Mouse (Mus musculus) CH12.LX (cell line): ENCODE results near the gene 4933416C03Rik.

Experiments used
- CTCF ChIP-seq, 2 experiments: IDR thresholded peaks in 1 of 2; conservative IDR thresholded peaks in 1 of 2; 2 replicates each; pipeline ENCODE4 v1.5.1; 2011 to 2012; ENCODE audit warnings: low read depth in 2 of 2, low read length in 2 of 2, improper control_type of control experiment in 1 of 2, inconsistent platforms in 1 of 2, mild to moderate bottlenecking in 1 of 2, moderate library complexity in 1 of 2
- E2F4 ChIP-seq: IDR thresholded peaks from 2 replicates; pipeline ENCODE4 v1.6.1; 2011; ENCODE audit warnings: low read depth, low read length, improper control_type of control experiment; ENCODE audit not compliant: insufficient replicate concordance
- EP300 ChIP-seq: IDR thresholded peaks from 2 replicates; pipeline ENCODE4 v1.6.1; 2011; ENCODE audit warnings: low read length, improper control_type of control experiment
- USF2 ChIP-seq: conservative IDR thresholded peaks from 2 replicates; pipeline ENCODE4 v1.6.1; 2011; ENCODE audit warnings: low read depth, low read length, improper control_type of control experiment

DNA sequence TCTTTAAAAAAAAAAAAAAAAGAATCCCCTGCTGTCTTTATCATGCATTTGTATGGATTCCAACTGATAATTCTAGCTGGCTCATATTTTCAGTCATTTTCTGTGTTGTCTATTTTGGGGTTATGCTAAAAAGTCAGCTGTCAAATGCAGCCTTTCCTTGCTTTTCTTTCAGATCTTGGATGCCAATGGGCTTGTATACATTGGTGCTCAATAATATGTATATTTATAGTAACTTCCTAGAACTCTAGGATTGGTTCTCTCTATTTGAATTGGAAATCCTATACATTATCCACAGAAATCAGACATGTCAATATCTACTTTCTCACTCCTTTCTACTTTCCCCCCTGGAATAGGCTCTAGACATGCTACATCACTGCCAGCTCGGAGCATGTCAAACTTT, 5.0 kb downstream of the 4933416C03Rik start:
- TF ChIP-seq USF2, result no peak
- TF ChIP-seq CTCF (conservative IDR thresholded peaks at IDR 0.05 in 1 of 2, IDR thresholded peaks at IDR 0.05 in 1 of 2; ENCODE audit: low read depth in 2 of 2, low read length in 2 of 2), result no peak
- no peak for TF ChIP-seq E2F4
- TF ChIP-seq EP300, result no peak
